Mouse (Mus musculus): Measurements from ENCODE around the gene Gm20388.

Gm20388 gene

DNA sequence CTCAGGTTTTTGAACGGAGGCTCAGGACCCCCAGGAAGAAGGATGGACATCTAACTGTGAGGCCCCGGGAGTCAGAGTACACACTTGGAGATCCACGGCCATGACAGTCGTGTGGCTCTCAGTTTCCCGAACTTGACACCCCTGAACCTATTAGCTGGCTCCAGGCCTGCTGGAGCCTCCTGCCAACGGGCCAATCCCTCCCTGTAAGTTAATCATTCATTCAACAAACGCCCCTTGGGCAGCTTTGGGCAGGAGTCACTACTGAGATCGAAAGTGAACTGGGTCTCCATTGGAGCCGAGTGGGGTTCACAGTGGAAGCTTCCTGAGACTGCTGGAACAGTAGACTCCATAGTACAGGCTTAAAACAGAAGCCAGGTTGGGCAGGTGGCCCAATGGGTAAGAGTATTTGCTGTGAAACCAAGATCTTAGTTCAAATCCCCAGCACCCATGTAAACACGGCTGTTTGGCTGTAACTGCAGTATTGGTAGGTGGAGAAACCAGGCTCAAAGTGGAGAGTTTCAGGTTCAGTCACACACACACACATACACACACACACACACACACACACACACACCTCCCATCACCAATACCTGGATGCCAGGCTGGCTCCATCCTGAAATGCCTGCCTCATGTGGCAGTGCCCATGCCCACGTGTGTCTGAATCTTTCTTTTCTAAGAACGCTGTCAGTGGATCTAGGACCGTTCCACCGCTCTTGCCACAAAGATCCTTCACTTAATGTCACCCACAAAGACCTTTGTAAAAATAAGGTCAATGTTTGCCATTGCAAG is 2808.3 kb downstream of the Gm20388 start:
- DNase-seq (ENCODE audit: low spot score in 2 of 2), result no peak

DNA sequence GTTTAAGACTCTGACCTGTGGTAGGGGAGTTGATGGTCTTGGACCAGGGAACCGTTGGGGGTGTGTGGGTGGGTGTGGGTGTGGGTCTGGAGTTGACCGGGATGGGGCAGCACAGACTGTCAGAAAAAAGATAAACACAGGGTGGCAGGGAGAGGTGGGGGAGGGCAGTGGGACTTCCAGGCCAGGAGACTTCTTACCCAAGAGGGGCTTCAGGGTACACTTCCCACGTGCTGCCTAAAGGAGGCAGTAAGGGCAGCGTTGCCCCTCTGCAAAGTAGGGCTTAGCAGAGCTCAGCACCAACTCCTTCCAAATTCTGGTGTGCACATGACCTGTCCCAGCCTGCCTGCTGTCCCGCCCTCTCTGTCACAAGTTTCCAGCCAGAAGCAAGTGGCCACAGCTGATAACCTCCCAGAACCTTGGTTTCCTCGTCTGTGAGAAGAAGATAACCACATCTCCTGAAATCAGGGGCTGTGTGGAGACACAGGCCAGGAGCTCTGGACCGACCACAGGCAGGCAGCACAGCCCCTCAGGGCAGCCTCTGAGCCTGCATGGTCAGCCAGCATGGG is 2808.9 kb downstream of the Gm20388 start:
- peak; percentile 40 to 50 for DNase-seq (ENCODE audit: low spot score in 2 of 2)

DNA sequence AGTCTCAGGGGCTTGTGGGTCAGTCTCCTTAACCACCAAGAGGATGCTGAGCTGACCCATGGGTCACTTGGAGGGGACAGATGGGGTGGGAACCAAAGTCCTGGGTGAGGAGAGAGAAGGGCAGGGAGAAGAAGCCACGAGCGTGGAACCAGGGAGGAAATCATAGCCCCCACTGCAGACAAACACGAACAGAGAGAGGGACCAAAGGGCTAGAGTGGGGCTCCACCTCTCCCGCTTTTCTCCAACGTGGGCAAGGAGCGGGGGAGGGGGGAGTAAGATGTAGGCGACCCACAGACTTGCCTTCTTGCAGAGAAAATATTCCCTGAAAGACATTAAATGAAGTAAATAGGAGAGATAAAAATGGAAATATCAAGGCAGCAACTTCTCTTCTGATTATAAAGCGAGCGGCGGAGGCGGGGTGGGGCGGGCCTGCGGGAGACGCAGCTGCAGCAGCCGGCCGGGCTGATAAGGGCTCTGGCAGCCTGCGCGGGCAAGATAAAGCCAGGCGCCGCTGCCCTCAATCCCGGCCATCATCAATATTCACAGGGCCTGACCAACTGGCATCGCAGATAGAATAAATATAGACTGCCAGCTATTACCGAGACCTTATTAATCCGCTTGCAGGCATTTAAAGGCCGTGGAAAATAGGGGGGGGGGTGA is 2809.6 kb downstream of the Gm20388 start:
- peak; percentile 40 to 44 for DNase-seq (ENCODE audit: low spot score in 2 of 2)

DNA sequence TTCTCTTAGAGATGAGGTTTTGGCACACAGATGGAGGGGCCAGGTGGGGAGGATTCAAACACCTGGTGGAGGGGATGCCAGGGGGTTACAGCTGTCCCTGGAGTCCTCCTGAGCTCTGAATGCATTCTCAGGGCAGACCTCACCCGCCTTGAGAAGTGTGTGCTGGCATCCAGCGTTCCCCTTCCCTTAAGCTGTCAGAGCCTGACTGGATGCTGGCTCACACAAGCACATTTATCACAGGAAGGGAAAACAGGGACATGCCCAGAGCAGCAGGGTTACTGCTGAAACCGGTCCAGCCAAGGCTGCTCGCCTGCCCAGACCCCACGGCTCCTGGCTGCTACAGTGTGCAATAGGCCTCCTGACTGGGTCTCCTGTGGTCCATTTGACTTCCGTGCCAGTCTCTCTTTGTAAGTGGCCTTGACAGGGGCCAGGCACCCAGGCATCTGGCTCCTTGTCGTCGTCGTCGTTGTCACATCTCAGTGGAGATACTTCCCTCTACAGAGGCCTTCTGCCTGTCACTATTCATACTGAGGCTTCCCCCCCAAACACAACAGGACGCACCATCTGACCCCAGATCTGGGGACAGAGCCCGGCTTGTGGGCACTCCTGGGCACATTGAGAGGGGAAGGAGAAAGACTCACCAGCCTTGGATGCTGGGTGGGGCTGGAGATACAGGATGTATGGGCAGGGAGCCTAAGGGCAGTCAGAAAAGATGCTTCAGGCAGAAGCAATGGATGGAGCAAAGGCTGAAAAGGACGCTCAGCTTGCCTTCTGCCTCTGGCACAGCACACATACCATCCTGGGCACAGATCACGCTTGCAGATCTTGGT is 2810.4 kb downstream of the Gm20388 start:
- DNase-seq (ENCODE audit: low spot score in 2 of 2), result peak in 1 of 2 experiments; percentile 27

DNA sequence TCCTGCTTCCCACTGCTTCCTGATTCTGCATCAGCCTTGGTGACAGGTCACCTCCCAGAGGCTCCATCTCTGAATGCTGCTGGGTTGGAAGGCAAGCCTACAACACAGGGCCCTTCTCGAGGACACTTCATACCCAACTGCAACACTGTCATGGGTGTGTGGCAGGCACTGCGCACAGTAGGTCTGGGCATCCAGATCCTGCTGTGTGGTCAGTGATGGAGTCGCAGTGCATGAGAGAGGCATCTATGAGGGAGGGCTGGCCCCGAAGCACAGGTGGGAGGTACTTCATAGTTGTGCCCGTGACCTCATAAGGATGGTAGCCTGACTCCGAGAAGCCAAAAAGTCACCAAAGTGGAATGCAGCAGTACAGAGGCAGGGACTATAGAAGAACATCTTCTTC is 2814.5 kb downstream of the Gm20388 start:
- DNase-seq (ENCODE audit: low spot score in 2 of 2), result no peak

DNA sequence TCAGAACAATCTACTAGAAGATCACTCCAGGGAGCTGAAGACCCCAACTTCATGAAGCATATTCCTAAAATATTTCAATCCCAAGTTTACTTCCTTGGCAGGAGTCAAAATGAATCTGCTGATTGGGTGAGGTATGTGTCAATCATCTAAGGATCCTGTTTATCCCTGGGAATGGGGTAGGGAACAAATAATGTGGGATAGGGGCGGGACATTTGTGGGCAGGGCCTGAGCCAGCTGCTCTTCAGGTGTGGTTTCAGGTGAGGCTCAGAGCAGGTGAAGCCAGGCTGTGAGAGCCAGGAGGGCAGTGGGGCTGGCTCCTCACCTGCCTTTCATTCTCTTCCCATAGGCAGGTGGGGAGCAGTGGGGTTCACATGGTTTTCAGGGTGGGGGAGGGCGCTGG is 2816.1 kb downstream of the Gm20388 start:
- no peak for DNase-seq (ENCODE audit: low spot score in 2 of 2)

DNA sequence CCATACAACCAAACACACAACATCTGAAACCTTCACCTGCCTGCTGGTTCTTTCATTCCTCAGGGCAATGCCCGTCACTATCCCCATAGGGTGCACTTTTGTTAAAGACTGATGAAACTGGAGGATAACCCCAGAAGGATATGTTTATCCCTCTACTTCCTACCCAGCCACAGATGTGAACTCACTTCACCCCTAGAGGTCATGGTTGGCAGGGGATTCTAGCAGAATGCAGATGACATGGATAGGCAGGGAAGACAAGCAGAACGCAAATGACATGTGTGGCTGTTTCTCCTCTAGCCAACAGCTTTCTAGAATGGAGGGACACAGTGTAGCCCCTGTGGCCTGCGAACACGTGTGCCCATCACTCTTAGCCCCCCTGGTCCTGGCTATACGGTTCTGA is 2816.8 kb downstream of the Gm20388 start:
- DNase-seq (ENCODE audit: low spot score in 2 of 2), result no peak

DNA sequence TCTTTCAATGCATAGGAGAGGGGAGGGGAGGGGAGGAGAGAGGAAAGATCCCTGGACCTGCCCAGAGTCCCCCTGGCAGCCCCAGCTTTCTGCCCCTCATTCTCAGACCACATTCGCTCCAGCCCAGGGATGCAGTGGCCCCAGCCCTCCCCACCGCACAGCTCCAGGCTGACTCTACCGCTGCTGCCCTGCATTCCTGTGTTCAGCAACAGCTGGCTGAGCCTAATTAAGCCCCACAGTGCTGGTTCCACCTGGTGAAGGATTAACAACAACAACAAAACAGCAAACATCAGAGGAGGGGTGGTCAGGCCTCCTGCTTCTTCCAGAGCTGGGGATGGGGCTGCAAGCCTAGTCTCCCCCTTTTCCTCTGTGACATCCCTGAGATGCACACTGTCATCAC is 2818.0 kb downstream of the Gm20388 start:
- no peak for DNase-seq (ENCODE audit: low spot score in 2 of 2)

DNA sequence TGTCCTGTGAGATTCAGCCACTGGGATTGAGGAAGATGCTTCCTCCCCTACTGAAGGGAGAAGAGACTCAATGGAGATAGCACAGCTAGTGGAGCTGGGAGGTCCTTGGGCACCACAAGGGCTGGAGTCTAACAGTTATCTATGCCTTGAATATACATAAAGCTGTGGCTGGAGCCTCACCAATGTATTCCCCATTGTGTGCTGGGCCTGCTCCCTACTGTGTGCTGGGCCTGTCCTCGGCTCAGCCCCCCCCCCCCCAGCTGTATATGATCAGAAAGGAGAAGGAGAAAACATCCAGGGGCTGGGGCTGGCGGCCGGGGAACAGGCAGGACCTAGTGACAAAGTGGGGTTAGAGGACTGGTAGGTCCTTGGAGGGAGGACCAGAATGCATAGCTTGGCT is 2824.5 kb downstream of the Gm20388 start:
- DNase-seq (ENCODE audit: low spot score in 2 of 2), result no peak

DNA sequence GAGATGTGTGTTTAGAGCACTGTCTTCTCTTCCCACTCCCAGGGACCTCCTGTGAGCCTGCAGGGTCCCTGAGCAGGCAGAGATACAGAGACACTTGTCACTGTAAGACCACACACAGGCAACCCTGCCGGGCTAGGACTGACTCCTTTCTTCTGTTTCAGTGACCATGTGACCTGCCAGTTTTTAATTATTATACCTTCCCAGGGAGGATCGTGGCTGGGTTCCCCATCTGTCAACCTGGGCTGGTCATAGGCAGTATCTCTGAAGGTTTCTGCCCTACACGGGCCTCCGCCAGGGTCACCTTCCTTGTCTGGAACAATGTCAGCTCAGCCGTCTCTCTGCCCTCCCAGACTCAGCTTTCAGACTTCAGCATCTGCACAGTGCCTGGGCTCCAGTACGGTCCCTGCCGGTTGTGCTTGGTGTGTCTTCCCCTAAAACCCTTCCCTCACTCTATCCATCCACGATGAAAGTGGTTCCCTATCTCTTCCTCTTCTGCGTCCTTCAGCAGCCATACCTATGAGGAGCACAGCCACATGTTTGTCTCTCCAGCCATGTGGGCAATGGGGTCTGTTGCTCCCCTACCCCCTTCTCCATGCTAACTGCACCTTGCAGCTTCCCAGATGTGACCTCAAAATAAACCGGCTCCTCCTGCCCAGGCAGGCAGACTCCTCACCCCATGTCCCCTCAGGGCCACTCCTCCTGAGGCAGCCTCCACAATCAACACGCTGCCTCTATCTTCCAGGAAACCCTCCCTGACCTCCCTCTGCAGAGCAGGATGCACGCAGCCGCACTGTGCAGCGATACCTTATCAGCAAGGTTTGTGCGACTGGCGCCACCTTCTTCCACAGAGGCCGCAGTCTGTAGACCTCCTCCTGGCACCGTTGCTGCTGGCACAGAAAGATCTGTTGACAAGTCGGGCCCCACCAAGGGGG is 2825.2 kb downstream of the Gm20388 start:
- DNase-seq (ENCODE audit: low spot score in 2 of 2), result peak in 1 of 2 experiments; percentile 18

DNA sequence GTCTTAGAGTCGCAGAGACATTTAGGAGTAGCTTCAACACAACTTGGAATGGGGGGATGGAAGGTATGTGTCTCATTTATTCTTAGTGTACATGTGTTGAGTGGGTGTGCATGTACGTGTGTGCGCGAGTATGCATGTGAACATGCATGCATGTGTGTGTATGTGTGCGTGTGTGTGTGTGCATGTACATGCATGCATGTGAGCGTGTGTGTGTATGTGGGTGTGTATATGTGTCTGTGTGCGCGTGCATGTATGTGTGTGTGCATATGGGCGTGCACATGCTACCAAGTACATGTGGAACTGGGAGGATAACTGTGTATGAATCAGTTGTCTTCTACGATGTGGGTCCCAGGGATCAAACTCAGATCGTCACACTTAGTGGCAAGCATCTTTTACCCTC is 2826.0 kb downstream of the Gm20388 start:
- DNase-seq (ENCODE audit: low spot score in 2 of 2), result no peak

DNA sequence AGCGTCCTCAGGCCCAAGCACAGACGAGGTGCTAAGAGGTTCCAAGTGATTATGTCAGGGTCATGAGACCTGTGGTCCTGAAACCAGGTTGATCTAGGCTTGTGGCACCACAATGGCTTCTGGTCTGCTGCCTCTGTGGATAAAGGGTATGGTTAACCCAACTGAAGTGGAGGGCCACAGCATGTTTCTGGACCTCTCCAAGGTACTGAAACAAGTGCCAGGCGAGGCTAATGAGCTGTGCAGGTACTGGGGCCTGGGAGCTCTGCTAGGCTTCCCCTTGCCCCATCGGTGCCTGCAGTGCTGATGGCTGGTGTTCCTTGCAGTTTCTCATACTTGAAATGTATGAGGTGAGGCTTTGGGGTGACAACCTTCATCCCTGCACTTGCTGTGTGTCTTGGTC is 2826.4 kb downstream of the Gm20388 start:
- no peak for DNase-seq (ENCODE audit: low spot score in 2 of 2)

DNA sequence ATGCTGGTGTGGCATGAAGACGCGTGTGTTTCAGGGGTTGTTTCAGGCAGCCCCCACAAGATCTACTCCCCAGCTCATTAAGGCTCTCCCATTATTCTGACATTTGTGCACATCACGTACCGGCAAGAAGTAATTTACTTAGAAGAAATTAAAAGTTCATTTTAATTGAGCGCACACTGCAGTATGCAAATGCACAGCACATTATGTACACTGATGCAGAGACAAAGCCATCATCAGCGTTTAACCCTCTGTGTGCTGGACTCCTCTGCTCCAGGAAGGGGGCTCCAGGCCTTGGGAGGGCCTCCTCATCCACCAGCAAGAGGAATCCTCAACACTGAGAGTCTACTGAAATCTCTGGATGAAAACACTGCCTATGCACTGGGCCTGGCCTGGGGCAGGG is 2827.2 kb downstream of the Gm20388 start:
- no peak for DNase-seq (ENCODE audit: low spot score in 2 of 2)

DNA sequence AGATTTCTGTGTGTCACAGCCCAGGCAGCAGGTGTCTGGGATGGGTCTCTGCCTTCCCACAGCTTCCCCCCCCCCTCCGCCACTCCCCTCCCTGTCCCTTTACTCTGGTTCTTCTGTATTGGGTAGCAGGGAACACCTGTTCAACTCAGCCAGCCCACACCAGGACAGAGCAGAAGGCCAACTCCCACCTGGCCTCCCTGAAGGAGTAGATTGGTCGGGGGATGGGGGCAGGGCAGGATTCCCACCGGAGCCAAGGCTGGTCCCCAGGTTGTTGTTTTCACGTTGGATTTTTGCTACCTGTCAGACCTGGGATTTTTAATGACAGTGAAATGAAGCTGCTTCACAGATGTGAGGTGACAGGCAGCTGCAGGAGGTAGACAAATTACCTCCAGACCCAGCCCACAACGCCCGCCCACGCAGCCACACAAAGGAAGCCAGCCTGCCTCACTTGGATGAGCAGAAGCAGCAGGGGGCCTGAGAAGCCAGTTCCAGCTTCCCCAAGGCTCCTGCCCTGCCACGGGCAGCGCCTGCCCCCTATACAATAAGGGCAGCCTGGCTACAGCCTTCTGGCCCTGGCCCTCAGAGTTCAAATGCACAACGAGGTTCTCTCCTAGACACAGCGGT is 2828.6 kb downstream of the Gm20388 start:
- no peak for DNase-seq (ENCODE audit: low spot score in 2 of 2)

DNA sequence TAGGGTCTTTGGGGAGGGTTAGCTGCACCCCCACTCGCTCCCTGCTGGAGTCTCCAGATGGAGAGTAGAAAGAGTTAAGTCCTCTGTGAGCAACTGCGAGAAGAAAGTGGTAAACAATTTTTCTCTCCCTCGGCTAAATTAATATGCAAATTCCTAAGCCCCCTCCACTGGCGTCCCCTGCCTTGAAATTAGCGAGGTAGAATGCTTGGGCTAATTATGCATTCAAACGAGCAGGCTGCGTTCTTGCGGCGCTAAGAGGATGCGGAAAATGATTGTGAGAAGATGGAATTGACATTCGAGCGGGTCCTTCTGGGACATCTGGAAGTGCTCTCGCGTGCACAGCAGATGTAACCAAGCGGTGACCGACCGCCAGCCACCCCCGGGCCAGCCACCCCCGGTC is 2831.8 kb downstream of the Gm20388 start:
- no peak for DNase-seq (ENCODE audit: low spot score in 2 of 2)

DNA sequence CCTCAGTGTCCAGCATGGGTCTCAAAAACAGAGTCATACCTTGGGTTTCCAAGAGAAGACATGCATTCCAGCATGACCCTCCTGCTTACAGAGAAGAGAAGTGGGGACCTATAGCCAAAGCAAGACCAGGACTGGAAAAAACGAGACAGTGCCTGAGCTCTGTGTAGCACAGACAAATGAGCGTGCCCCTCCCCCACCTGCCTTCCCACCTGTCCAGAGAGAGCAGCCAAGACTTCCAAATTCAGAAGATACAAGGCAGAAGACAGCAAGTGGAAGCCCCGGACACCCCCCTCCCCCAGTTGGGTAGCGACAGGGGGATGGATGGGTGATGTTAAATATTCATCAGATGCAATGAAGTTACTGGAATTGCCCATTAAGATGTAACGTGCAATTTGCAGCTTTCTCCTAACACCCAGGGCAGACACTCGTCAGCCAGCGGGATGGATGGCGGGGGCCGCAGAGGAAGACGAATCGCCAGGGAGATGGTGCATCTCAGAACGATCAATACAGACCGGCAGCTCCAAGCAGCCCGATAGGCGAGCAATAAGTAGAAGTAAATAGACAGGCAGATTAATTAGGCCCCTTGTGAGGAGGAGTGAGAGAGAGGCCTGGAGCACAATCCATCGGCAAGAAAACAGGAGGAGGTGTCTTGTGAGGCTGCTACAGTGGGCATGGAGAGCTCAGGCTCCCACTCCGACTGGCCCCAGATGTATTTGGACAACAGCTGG is 2834.5 kb downstream of the Gm20388 start:
- no peak for DNase-seq (ENCODE audit: low spot score in 2 of 2)

DNA sequence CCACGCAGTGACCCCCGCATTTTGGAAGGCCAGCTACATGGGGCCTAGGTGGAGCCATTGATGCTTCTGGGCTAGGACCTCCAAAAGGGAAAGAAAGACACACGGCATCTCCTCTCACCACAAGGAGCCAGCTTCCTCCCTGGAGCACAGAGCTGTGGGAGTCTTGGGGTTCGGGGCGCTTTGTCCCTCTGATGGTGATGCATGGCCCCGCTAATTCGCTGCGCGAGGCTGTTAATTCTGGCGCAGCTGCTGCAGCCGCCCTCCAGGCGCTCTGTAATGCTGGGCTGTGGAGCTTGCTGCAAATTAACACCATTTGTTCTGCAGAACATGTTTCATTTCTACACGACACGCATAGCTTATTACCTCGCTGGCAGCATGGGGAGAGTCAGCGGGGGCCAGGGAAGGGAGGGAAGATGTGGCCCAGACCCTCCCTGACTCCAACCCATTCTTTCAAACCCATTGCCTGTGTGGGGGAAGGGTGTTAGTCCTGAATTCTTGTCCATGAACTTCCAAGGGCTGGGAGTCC is 2835.2 kb downstream of the Gm20388 start:
- no peak for DNase-seq (ENCODE audit: low spot score in 2 of 2)

DNA sequence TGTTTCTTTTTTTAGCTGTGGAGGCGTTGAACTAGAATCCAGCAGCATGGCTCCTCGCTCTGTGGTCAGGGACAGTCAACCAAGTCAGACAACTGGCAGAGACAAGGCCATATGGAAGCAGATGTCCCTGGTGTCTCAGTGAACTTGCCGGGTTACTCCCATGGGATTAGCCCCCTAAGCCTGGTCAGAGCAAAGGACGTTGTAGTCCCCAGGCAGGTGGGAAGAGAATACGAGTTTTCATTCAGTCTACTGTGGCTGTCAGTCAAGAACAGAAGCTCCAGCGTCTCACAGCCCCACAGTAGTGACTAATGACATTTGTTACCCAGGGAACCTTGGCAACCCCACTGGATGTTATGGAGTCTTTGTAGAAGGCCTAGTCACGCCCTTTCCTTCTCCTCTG is 2835.8 kb downstream of the Gm20388 start:
- no peak for DNase-seq (ENCODE audit: low spot score in 2 of 2)

DNA sequence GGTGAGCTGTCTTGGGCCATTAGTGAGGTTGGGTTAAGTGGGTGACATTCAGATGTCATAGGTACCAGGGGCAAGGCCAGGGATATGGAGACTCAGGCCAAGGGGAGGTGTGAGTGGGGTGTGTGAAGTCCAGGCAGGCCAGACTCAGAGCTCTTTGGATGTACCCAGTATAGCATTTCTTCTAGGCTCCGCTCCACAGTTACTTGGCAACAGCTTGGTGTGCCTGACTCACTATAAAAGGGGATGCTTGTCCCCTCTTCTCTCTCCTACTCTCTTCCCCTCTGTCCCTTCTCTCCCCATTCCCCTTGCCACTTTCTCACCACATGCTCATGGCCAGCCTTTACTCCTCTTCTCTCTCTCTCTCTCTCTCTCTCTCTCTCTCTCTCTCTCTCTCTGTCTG is 2837.2 kb downstream of the Gm20388 start:
- DNase-seq (ENCODE audit: low spot score in 2 of 2), result no peak

All from heart, adult 9 months (tissue).